Mouse (Mus musculus) layer of hippocampus, adult 9-11 months (tissue): ENCODE measurements around the gene Sv2b.

Experiments used
- DNase-seq: peaks from one replicate; pipeline ENCODE4 v3.0.0; 2022

Sv2b gene

DNA sequence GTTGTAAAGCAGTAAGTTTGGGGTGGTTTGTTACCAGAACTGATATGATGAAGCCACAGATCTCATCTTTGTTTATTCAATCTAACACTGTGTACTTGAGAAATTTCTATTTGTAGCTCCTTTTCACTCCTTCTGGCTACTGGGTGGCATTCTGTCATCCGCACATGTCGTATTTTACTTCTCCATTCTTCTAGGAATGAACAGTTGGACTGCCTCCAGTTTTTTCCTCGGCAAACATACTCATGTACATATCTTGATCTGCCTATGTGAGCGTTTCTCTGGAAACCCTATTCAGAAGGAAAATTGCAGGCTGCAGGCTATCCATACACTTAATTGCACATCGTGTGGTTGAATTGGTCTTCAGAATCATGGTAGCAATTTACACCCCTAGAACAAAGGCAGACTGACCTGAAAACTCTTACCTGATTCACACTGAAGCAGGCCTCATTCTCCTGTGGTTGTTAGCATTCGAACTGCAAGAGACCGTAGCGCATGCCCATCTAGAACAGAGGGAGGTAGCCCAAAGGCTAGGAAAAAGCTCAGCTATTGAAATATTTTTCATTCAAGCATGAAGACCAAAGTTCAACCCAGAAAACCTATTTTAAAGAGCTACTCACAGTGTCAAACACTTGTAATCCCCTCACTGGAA, 231.4 kb downstream of the Sv2b start:
- peak; percentile 54 for DNase-seq
